Mouse (Mus musculus) kidney, postnatal 4 days (tissue): Measurements from ENCODE around the gene Ivl.

ENCODE experiments used
- DNase-seq, 2 experiments: peaks; one replicate each; pipeline ENCODE4 v3.0.0; 2021; ENCODE audit warnings: mixed read lengths in 2 of 2

Ivl gene

DNA sequence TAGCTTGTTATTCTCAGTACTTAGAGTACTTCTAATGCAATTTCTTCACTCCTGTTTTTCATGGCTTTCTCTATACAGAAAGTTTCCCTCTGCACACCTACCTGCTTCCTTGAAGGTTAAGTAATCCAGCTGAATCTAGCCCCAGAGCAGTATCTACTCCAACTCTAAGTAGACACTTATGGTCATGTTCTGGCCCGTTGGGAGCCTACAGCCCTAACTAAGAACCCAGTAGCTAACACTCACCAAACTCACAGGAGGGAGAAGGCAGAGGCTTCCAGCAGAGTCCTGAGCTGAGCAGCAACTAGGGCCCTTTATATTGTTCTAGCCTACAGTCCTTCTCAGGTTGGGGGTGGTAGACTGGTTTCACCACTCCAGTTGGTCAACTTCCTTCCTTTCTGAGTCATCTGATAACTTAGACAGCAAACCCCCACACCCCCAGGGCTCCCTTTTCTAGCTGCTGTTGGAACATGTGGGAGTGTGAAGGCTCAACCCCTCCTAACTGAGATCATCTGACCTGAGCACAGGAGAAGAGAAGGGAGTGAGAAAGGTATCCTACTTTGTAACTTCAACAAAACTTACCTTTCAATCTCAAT lies at the start of gene Ivl:
Gene Ivl, minus strand, starts transcription at position 287 of the 593 bp plus-strand sequence.
- DNase-seq: no peak

DNA sequence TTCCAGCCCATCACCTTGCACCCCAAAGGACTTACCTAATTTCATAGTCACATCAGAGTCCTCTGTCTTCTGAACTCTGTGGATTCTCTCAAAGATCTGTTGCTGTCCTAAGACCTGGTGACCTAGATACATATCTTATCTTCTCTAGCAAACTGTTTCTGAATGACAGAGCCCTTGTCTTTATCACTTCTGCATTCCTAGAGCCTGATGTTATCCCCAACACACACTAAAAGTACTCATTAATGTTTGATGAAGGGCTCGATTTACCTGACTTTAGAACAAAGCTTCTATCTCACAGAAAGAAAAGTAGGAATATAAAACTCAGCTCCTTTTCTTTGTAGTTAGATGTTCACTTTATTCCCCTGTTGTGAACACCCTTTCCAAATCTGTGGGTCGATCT lies 48.0 kb upstream of the Ivl start, which contains the start of gene Lce6a:
Gene Lce6a, minus strand, starts transcription at position 101 of the 400 bp plus-strand sequence.
- DNase-seq: no peak

- no peak for DNase-seq
Measured at GRCm38 (mm10) chr3:92609804-92610203, 36.3 kb upstream of the Ivl start.

GRCm38 (mm10) chr3:92607392-92607791 lies 33.9 kb upstream of the Ivl start, which contains the start of gene 2210017I01Rik:
2210017I01Rik (minus strand) TSS chr3:92607492.
- no peak for DNase-seq

GRCm38 (mm10) chr3:92602169-92602568 lies 28.6 kb upstream of the Ivl start:
- no peak for DNase-seq

DNA sequence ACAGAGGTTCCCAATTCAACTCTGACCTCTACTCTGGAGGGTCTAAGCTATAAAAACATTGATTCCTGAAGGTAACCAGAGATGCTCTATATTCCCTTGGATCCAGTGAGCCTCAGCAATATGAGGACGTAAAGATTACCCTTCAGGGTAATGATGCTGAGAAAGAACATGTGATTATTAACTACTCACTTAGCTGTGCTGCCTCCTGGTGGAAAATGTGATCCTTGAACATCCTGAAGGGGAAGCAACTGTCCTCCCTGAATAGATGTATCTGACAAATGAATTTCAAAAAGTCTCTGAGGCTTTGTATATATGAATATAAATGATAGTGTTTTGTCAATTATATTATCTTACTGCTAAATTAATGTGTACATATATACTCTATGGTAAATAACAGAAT lies 26.9 kb upstream of the Ivl start:
- peak; percentile 1 to 5 for DNase-seq

- DNase-seq: no peak
Measured at GRCm38 (mm10) chr3:92599973-92600372, 26.4 kb upstream of the Ivl start.

- no peak for DNase-seq
Measured at GRCm38 (mm10) chr3:92598429-92598828, 24.9 kb upstream of the Ivl start.

DNA sequence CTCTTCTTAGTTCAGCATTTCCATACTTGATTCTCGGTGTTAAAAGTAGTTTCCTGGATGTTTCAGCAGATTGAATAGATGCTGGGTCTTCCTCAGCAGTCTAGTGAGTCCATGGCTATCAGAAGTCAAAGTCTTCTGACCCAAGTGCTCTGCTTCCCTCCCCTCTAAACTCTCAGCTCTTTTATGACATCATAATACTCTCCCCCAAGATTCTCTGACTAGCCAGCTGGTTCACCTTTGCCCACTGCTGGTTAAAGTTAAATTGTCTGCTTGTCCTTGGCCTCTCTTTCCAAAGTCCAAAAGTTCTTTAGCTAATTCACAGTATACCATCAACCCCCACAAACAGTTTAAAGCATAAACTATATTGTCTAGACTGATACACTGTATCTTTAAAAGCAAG lies 15.3 kb upstream of the Ivl start, which contains the start of gene Smcp:
Gene Smcp, minus strand, starts transcription at position 140 of the 400 bp plus-strand sequence.
- no peak for DNase-seq

- no peak for DNase-seq
Measured at GRCm38 (mm10) chr3:92587190-92587589, 13.7 kb upstream of the Ivl start.

DNA sequence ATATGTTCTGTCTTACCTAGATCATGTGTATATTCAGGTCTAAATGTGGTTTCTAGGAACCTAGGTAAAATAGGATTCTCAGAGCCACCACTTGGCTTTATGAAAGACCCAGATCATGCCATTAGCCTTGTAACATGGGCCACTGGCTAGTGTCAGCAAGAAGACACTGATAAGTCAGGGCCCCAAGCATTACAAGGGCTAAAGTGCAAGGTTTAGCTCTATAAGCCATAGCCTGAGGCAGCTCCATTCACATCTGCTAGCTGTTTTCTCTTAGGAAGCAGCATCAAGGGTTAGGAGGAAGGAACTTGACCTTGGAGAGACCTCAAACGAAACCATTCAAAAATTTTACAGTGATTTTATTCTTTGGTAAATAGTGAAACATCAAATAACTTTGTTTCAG lies 11.5 kb upstream of the Ivl start:
- DNase-seq: no peak

- no peak for DNase-seq
Measured at GRCm38 (mm10) chr3:92583164-92583826, 9.8 kb upstream of the Ivl start.

- no peak for DNase-seq
Measured at GRCm38 (mm10) chr3:92579508-92579907, 6.0 kb upstream of the Ivl start.

DNA sequence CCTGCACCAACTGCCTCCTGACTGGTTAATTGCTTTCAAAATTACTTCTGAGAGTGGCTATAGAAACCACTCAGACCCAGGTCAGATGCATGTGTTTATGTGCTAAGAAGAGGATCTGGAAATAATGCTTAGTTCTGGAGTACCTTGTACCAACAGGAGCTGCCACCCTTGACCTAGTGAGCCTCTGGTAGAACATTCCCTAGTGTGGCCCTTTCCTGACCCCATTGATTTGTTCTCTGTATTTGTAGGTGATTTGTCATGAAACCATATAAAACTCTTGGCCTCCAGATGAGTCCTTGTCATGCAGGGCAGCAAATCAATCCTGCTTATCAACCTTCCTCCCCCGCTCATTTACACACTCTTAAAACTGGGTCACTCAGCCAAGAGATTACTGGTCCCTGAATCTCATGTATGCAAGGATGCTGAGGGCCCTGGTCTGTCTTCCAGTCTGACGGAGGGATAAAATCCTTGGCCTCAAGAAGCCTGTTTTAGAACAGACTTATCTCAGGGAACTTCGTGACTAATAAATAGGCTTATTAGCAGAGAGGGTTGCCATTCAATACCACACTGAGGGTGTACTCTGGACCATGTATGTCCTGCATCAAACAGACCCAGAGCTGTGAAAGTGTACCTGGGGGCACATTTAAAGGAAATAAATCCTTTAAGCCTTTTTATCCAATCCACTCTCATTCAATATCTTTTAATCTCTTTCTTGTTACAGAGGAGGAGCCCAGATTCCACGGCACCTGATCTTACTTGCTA lies 5.3 kb upstream of the Ivl start:
- DNase-seq: no peak

DNA sequence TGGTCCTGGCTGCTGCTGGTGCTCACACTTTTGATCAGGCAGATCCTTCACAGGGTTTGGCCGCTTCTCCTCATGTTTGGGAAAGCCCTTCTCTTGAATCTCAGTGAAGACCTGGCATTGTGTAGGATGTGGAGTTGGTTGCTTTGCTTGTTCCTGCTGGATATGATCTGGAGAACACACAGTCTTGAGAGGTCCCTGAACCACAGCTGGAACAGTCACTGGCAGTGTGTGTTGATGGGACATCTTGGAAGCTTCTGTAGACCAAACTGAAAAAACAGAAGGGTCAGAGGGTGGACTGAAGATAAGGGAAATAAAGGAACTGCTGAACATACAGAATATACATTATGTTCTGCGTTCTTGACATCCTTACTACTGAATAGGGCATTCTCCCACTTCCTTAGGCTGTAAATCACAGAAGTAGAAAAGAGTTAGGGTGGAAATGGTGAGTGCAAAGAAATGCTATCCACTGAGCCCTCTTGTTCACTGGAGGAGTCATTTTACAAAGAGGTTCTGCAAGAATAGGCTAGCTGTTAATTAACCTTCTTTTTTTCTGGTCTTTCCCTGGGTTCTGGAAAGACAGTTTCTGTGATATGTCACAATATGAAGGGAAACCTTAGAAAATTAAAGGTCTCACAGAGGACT lies 900 bp downstream of the Ivl start:
- DNase-seq: no peak

DNA sequence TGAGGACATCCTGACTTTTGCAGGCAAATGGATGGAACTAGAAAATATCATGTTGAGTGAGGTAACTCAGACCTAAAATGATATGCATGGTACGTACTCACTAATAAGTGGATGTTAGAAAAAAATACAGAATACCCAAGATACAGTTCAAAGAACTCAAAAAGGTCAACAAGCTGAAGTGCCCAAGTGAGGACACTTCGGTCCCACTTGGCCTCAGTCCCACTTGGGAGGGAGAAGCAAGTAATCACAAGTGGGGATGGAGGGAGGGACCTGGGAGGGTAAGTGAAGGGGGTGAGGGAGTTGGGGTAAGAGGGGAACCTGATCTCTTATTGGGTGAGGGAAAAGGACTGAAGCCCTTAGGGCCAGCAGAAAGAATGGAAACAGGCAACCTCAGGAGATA lies 4.8 kb downstream of the Ivl start:
- DNase-seq: no peak

DNA sequence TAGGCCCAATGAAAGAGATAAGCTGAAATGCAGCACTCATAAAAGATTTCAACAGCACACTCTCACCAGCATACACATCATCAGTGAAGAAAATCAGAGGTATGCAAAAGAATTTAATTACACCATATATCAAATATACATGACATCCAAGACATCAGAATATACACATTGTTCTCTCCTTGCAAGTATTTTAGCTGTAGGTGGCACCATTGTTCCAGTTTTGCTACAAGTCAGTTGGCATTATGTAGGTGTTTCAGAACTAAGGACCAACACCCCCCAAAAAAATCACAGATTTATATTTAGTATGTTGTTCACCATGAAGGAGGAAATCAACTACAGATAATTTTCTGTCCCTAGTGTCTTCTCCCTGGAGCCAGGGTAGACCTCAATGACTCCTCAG lies 8.1 kb downstream of the Ivl start:
- no peak for DNase-seq

DNA sequence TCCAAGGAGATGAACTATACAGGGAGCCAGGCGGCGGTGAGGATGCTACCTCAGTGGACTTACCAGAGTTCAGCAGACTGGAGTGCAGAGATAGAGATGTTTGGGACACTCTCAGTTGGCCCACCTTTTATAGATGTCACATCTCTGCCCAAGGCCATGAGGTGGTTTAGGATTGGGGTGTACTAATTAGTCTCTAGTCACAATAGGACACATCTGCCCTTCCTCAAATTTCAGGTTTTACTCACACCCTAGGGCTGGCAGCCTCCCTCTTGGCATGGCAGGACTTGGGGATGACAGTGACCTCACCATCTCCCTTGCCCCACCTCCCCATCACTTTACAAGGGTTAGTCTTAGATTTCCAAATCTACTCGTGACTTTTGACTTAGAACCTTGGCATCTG lies 39.1 kb downstream of the Ivl start, which contains the start of gene 2310046K23Rik:
Gene 2310046K23Rik, minus strand, starts transcription at position 101 of the 400 bp plus-strand sequence.
- no peak for DNase-seq
